Mouse (Mus musculus): ENCODE measurements around the gene Sik2. TPM values are rescaled to one million over a fixed set of nuclear protein-coding genes. Genes with fewer than 3 reads are reported as not detected.
A peak's percentile ranks its signal among the peaks of the same experiment; 100 is the strongest.

The Sik2 gene
- polyA plus RNA-seq, 1 experiment from 2014 or later: 17.7 TPM

GRCm38 (mm10) chr9:50890494-50891090 is 118.3 kb downstream of the Sik2 start:
- Histone ChIP-seq H3K4me1 (peaks cover 7% of the 10 kb centered on the region; the same call in 1 of the 2 replicates), H3K27me3 (no peaks in the 10 kb centered on the region), H3K27ac (no peak overlapping the region), H3K4me2 (replicated peaks) (no peak overlapping the region), H3K9me3 (replicated peaks) (no peaks in the 10 kb centered on the region), H3K4me3 (no peak overlapping the region), H3K9ac (no peak overlapping the region), H3K36me3 (peaks cover 18% of the 10 kb centered on the region)
- ATAC-seq (ENCODE audit: low FRiP score): no peak
- WGBS: 83% methylated on average over 3 of the region's 3 CpGs

- Histone ChIP-seq H3K27me3 (no peaks in the 10 kb centered on the region), H3K4me2 (replicated peaks) (no peak overlapping the region), H3K36me3 (peaks cover 15% of the 10 kb centered on the region; the same call in 1 of the 2 replicates), H3K9me3 (replicated peaks) (no peaks in the 10 kb centered on the region), H3K4me1 (peaks cover 14% of the 10 kb centered on the region), H3K27ac (no peak overlapping the region), H3K4me3 (no peak overlapping the region), H3K9ac (no peak overlapping the region)
- ATAC-seq (ENCODE audit: low FRiP score): no peak
- WGBS: 81% methylated on average over 4 of the region's 4 CpGs
Observed at GRCm38 (mm10) chr9:50889964-50890363, 118.9 kb downstream of the Sik2 start.

GRCm38 (mm10) chr9:50889211-50889610 is 119.7 kb downstream of the Sik2 start:
- no peak for ATAC-seq (ENCODE audit: low FRiP score)
- 76% methylated on average over 6 of the region's 6 CpGs for WGBS
- no peaks in the 10 kb centered on the region for H3K27me3 ChIP-seq
- no peak overlapping the region for H3K27ac ChIP-seq
- no peaks in the 10 kb centered on the region for H3K9me3 ChIP-seq (replicated peaks)
- H3K4me1 ChIP-seq: peaks cover 15% of the 10 kb centered on the region
- H3K4me3 ChIP-seq: no peak overlapping the region
- peaks cover 11% of the 10 kb centered on the region; the same call in 1 of the 2 replicates for H3K36me3 ChIP-seq
- no peak overlapping the region for H3K9ac ChIP-seq
- H3K4me2 ChIP-seq (replicated peaks): no peak overlapping the region

DNA sequence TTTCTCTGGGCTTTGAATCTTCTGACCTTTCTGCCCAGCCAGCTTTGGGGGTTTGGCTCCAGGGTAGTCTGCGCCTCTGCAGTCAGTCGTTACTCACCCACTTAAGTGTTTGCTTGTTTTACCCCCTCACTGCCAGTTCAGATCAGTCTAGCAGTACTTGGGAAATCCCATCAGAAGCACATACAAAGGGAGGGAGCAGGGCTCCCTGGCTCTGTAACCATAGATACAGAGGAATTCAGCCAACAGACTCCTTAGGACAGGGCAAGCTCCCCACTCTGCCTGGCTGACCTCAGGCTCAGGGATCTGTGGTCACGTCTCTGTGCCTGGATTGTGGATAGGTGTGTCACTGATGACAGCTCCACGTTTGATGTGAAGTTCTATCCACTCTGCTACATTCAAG is 121.5 kb downstream of the Sik2 start:
- Histone ChIP-seq H3K27me3 (no peaks in the 10 kb centered on the region), H3K4me3 (no peak overlapping the region), H3K9me3 (replicated peaks) (no peaks in the 10 kb centered on the region), H3K9ac (no peak overlapping the region), H3K4me1 (peaks cover 15% of the 10 kb centered on the region), H3K36me3 (peaks cover 10% of the 10 kb centered on the region; the same call in 1 of the 2 replicates), H3K27ac (no peak overlapping the region), H3K4me2 (replicated peaks) (no peak overlapping the region)
- WGBS: 40% methylated on average over 4 of the region's 4 CpGs
- ATAC-seq (ENCODE audit: low FRiP score): no peak

- Histone ChIP-seq H3K9me3 (replicated peaks) (no peaks in the 10 kb centered on the region), H3K4me1 (peaks cover 15% of the 10 kb centered on the region), H3K9ac (no peak overlapping the region), H3K36me3 (peaks cover 10% of the 10 kb centered on the region; the same call in 1 of the 2 replicates), H3K27me3 (no peaks in the 10 kb centered on the region), H3K27ac (no peak overlapping the region), H3K4me3 (no peak overlapping the region), H3K4me2 (replicated peaks) (no peak overlapping the region)
- no peak for ATAC-seq (ENCODE audit: low FRiP score)
- WGBS: 100% methylated on average over 1 of the region's 1 CpGs
Observed at GRCm38 (mm10) chr9:50886870-50887269, 122.0 kb downstream of the Sik2 start.

GRCm38 (mm10) chr9:50885600-50885987 is 123.3 kb downstream of the Sik2 start:
- Histone ChIP-seq H3K27me3 (no peaks in the 10 kb centered on the region), H3K4me2 (replicated peaks) (no peak overlapping the region), H3K4me3 (no peak overlapping the region), H3K36me3 (peaks cover 19% of the 10 kb centered on the region), H3K27ac (no peak overlapping the region), H3K9me3 (replicated peaks) (no peaks in the 10 kb centered on the region), H3K4me1 (peaks cover 15% of the 10 kb centered on the region), H3K9ac (no peak overlapping the region)
- ATAC-seq (ENCODE audit: low FRiP score): no peak
- WGBS: 63% methylated on average over 1 of the region's 1 CpGs

- H3K4me2 ChIP-seq (replicated peaks): no peak overlapping the region
- no peak overlapping the region for H3K9ac ChIP-seq
- no peaks in the 10 kb centered on the region for H3K9me3 ChIP-seq (replicated peaks)
- WGBS: 79% methylated on average over 10 of the region's 10 CpGs
- H3K27me3 ChIP-seq: no peaks in the 10 kb centered on the region
- H3K27ac ChIP-seq: peak overlapping the region; percentile 52; the same call in 1 of the 2 replicates
- H3K36me3 ChIP-seq: peaks cover 25% of the 10 kb centered on the region
- H3K4me3 ChIP-seq: no peak overlapping the region
- peaks cover 15% of the 10 kb centered on the region for H3K4me1 ChIP-seq
- ATAC-seq (ENCODE audit: low FRiP score): no peak
Observed at GRCm38 (mm10) chr9:50884741-50885599, 123.9 kb downstream of the Sik2 start.

DNA sequence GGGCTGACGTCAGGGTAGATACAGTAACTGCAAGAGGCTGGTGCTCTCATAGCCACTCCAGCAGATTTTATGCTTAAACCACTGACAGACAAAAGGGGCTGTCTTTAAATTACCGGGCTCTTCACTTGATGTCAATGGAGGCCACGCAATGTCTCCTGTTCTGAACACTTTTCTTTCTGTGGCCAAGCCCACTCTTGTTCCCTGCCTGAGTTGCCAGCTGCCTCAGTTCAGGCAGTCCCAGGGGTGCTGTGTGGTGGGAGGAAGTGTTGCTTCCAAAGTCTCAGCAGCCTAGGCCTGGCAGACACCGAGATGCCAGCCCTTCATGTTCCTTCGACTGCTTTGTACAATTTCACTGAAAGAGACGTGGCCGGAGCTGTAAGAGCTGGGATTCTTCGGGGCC is 124.8 kb downstream of the Sik2 start:
- H3K27ac ChIP-seq: no peak overlapping the region
- no peak overlapping the region for H3K4me3 ChIP-seq
- no peak overlapping the region for H3K9ac ChIP-seq
- H3K4me1 ChIP-seq: peaks cover 15% of the 10 kb centered on the region
- 87% methylated on average over 8 of the region's 8 CpGs for WGBS
- no peaks in the 10 kb centered on the region for H3K9me3 ChIP-seq (replicated peaks)
- ATAC-seq (ENCODE audit: low FRiP score): no peak
- H3K36me3 ChIP-seq: peaks cover 34% of the 10 kb centered on the region
- no peaks in the 10 kb centered on the region for H3K27me3 ChIP-seq
- H3K4me2 ChIP-seq (replicated peaks): no peak overlapping the region

- WGBS: 92% methylated on average over 2 of the region's 2 CpGs
- Histone ChIP-seq H3K4me1 (peaks cover 14% of the 10 kb centered on the region), H3K4me3 (no peak overlapping the region), H3K9ac (no peak overlapping the region), H3K4me2 (replicated peaks) (no peak overlapping the region), H3K27ac (no peak overlapping the region), H3K27me3 (no peaks in the 10 kb centered on the region), H3K9me3 (replicated peaks) (no peaks in the 10 kb centered on the region), H3K36me3 (peaks cover 49% of the 10 kb centered on the region)
- no peak for ATAC-seq (ENCODE audit: low FRiP score)
Observed at GRCm38 (mm10) chr9:50882183-50882582, 126.7 kb downstream of the Sik2 start.

- H3K27me3 ChIP-seq: no peaks in the 10 kb centered on the region
- no peak overlapping the region for H3K4me3 ChIP-seq
- H3K9ac ChIP-seq: no peak overlapping the region
- no peak overlapping the region for H3K4me2 ChIP-seq (replicated peaks)
- WGBS: 85% methylated on average over 3 of the region's 3 CpGs
- no peak overlapping the region for H3K27ac ChIP-seq
- ATAC-seq (ENCODE audit: low FRiP score): no peak
- H3K36me3 ChIP-seq: peaks cover 79% of the 10 kb centered on the region
- no peaks in the 10 kb centered on the region for H3K4me1 ChIP-seq
- H3K9me3 ChIP-seq (replicated peaks): no peaks in the 10 kb centered on the region
Observed at GRCm38 (mm10) chr9:50877431-50877830, 131.4 kb downstream of the Sik2 start.

DNA sequence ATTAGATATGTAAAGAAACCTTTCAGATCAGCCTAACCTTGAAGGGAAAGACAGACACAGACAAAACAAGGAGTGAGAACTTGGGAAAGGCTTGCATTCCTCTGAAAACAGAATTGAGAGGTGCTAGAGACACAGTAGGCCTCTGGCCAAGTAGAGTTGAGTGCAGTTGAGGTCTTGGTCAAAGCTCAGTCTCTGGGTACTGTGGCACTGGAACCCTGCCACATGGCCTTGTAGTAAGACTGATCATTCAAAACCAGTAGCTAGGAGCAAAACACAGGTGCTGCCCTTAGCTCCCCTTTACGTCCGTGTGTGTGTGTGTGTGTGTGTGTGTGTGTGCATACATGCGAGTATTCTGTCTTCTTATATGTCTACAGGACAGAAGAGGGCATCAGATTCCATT is 132.6 kb downstream of the Sik2 start:
- Histone ChIP-seq H3K27me3 (no peaks in the 10 kb centered on the region), H3K4me2 (replicated peaks) (no peak overlapping the region), H3K9me3 (replicated peaks) (no peaks in the 10 kb centered on the region), H3K36me3 (peaks cover 76% of the 10 kb centered on the region), H3K27ac (no peak overlapping the region), H3K4me3 (no peak overlapping the region), H3K4me1 (no peaks in the 10 kb centered on the region), H3K9ac (no peak overlapping the region)
- no peak for ATAC-seq (ENCODE audit: low FRiP score)
- 85% methylated on average over 3 of the region's 3 CpGs for WGBS

- no peak overlapping the region for H3K27ac ChIP-seq
- peaks cover 78% of the 10 kb centered on the region for H3K36me3 ChIP-seq
- no peak for ATAC-seq (ENCODE audit: low FRiP score)
- H3K4me2 ChIP-seq (replicated peaks): no peak overlapping the region
- H3K9ac ChIP-seq: no peak overlapping the region
- no peaks in the 10 kb centered on the region for H3K4me1 ChIP-seq
- no peaks in the 10 kb centered on the region for H3K27me3 ChIP-seq
- H3K9me3 ChIP-seq (replicated peaks): no peaks in the 10 kb centered on the region
- H3K4me3 ChIP-seq: no peak overlapping the region
- 96% methylated on average over 4 of the region's 4 CpGs for WGBS
Observed at GRCm38 (mm10) chr9:50875470-50875869, 133.4 kb downstream of the Sik2 start.
